Mouse (Mus musculus): Measurements from ENCODE around the gene Pkd1l2. TPM values are rescaled to one million over a fixed set of nuclear protein-coding genes. Genes with fewer than 3 reads are reported as not detected.

Gene Pkd1l2
- 0.09 and 0.16 TPM in 2 replicates for polyA plus RNA-seq (2012; rRNA removed)

DNA sequence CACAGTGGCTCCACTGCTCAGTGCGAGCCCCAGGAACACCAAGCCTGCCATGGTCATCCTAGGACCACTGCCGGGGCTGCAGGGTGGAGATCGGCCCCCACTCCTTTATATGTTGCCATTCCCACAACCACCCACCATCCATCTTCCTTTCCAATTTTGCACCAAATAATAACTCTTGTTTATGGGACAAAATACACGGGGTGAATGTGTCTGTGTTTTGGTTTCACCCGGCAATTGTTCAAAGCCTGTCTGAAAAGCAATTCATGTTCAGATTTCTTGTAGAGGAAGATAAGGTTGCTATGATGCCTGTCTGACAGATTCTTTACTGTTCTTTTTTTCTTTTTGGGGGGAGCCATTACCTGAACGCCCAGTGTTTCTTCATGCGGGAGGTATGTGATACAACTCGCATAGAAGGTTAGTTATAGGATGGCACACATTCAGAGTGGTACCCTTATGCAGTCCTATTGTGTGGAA is at the start of gene Pkd1l2:
Pkd1l2 (minus strand) TSS at position 51 of the 474 bp plus-strand sequence.
- Histone ChIP-seq H3K4me3 (ENCODE audit: control insufficient read depth, insufficient read depth, low read length) (no peak within 1 kb of the TSS), H3K27me3 (ENCODE audit: control insufficient read depth, insufficient read depth, low read length) (no peaks in the 10 kb centered on the region), H3K27ac (ENCODE audit: control insufficient read depth, insufficient read depth, low read length) (no peak within 1 kb of the TSS), H3K36me3 (ENCODE audit: control insufficient read depth, insufficient read depth, low read length) (no peaks in the 10 kb centered on the region), H3K4me1 (replicated peaks; ENCODE audit: control insufficient read depth, insufficient read depth, low read length) (no peaks in the 10 kb centered on the region)
- TF ChIP-seq CTCF (IDR thresholded peaks at IDR 0.05; ENCODE audit: borderline replicate concordance, control insufficient read depth, extremely low read depth, insufficient read depth, low read length, poor library complexity) (no peak), POLR2A (IDR thresholded peaks at IDR 0.05; ENCODE audit: control insufficient read depth, extremely low read depth, insufficient read depth, low read length, poor library complexity) (no peak)
- 78% methylated on average over 8 of the region's 8 CpGs for WGBS
- DNase-seq, result no peak

DNA sequence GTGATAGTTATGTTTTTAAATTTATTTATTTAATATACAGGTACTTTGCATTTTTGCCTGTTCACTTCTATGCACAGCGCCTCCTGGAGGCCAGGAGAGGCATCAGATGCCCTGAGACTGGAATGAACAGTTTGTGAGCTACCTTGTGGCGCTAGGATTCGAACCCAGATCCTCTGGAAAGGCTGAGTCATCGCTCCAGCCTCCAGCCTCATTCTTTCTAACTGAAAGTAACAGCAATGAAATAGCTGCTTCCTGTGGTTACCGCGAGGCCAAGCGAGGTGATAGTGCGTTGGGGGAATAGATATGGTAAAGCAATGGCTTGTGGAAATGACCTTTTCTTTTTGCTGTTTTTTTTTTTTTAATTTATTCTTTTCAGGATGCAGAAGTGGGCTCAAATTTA is 44.8 kb upstream of the Pkd1l2 start:
- no peaks in the 10 kb centered on the region for H3K36me3 ChIP-seq (ENCODE audit: control insufficient read depth, insufficient read depth, low read length)
- no peaks in the 10 kb centered on the region for H3K4me1 ChIP-seq (replicated peaks; ENCODE audit: control insufficient read depth, insufficient read depth, low read length)
- H3K27me3 ChIP-seq (ENCODE audit: control insufficient read depth, insufficient read depth, low read length), result no peaks in the 10 kb centered on the region
- no peak overlapping the region for H3K27ac ChIP-seq (ENCODE audit: control insufficient read depth, insufficient read depth, low read length)
- DNase-seq, result no peak
- H3K4me3 ChIP-seq (ENCODE audit: control insufficient read depth, insufficient read depth, low read length), result no peak overlapping the region
- 61% methylated on average over 8 of the region's 8 CpGs for WGBS
- TF ChIP-seq POLR2A (IDR thresholded peaks at IDR 0.05; ENCODE audit: control insufficient read depth, extremely low read depth, insufficient read depth, low read length, poor library complexity), result no peak
- TF ChIP-seq CTCF (IDR thresholded peaks at IDR 0.05; ENCODE audit: borderline replicate concordance, control insufficient read depth, extremely low read depth, insufficient read depth, low read length, poor library complexity), result peak; percentile 23; the same call in 1 of the 2 replicates

DNA sequence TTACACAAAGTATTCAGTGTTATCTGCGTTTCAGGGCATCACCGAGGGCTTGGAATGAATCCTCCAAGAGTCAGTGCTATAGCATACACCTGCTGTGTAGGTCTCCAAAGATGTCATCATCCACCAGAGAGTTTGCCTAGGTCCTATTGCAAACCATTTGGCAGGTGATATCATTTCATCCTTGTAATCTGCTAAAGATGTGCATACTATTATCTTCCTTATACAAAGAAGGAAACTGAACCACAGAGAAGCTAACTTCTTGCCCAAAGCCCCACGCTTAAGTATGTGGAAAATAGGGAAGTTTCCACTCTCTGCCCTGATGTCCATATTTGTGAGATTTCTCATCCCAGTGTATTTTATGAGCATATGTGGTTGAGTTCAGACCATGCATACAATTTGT is 44.2 kb upstream of the Pkd1l2 start:
- WGBS, result 89% methylated on average over 3 of the region's 3 CpGs

DNA sequence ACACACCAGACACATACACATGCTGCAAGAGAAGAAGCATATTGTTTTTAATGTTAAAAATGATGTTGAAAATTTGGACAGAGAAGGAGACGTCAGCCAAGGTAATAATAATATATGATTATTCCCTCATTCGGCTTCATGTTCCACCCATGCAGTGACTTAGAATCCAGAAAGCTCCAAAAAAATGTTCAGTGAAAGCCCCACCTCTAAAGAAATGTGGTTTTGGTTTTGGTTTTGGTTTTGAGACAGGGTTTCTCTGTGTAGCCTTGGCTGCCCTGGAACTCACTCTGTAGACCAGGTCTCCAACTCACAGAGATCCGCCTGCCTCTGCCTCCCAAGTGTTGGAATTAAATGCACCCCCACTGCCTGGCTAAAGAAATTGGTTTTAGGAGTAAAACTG is 43.6 kb upstream of the Pkd1l2 start:
- H3K27me3 ChIP-seq (ENCODE audit: control insufficient read depth, insufficient read depth, low read length), result no peaks in the 10 kb centered on the region
- no peak overlapping the region for H3K4me3 ChIP-seq (ENCODE audit: control insufficient read depth, insufficient read depth, low read length)
- DNase-seq, result no peak
- WGBS, result 86% methylated on average over 3 of the region's 3 CpGs
- H3K36me3 ChIP-seq (ENCODE audit: control insufficient read depth, insufficient read depth, low read length), result no peaks in the 10 kb centered on the region
- TF ChIP-seq CTCF (IDR thresholded peaks at IDR 0.05; ENCODE audit: borderline replicate concordance, control insufficient read depth, extremely low read depth, insufficient read depth, low read length, poor library complexity) (no peak), POLR2A (IDR thresholded peaks at IDR 0.05; ENCODE audit: control insufficient read depth, extremely low read depth, insufficient read depth, low read length, poor library complexity) (no peak)
- no peak overlapping the region for H3K27ac ChIP-seq (ENCODE audit: control insufficient read depth, insufficient read depth, low read length)
- H3K4me1 ChIP-seq (replicated peaks; ENCODE audit: control insufficient read depth, insufficient read depth, low read length), result no peaks in the 10 kb centered on the region

More for the DNA sequence above, 44.2 kb upstream of the Pkd1l2 start:
- Histone ChIP-seq H3K27ac (ENCODE audit: control insufficient read depth, insufficient read depth, low read length) (no peak overlapping the region), H3K27me3 (ENCODE audit: control insufficient read depth, insufficient read depth, low read length) (no peaks in the 10 kb centered on the region), H3K4me3 (ENCODE audit: control insufficient read depth, insufficient read depth, low read length) (no peak overlapping the region), H3K36me3 (ENCODE audit: control insufficient read depth, insufficient read depth, low read length) (no peaks in the 10 kb centered on the region), H3K4me1 (replicated peaks; ENCODE audit: control insufficient read depth, insufficient read depth, low read length) (no peaks in the 10 kb centered on the region)
- no peak for DNase-seq
- TF ChIP-seq POLR2A (IDR thresholded peaks at IDR 0.05; ENCODE audit: control insufficient read depth, extremely low read depth, insufficient read depth, low read length, poor library complexity), result no peak
- TF ChIP-seq CTCF (IDR thresholded peaks at IDR 0.05; ENCODE audit: borderline replicate concordance, control insufficient read depth, extremely low read depth, insufficient read depth, low read length, poor library complexity), result no peak

DNA sequence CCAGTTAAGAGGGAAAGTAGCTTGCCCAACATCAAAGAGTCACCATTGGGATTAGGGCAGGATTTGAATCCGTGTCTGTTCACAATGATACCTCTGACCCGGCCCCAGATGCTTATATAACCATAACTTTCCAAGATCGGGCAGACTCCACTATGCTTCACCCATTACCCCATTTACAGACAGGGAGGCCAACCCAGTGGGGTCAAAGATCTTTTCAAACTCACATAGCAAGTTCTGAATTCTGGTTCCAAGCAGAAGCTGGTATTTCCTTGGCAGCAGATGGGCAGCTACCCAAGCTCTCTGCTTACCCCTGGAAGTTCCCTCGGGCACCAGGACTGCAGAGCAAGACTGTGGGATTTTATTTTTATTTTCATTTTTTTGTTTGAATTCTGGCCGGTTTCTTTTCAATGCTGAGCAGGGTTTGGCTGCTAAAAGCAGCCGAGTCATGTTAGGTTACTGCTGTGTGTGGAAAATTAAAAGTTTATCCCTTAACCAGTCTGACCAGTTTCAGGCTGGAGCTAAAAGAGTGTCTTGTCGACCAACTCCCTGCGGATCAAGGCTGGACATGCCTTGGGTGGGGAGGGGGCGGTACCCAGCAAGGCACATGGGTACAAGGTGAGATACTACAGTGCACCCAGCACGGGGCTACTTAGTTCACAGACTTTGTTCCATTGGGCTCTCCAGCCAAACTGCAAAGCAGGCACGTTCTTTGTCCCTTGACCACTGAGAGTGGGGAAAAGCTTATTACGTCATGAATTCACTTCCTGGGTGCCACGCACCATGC is 41.8 kb upstream of the Pkd1l2 start:
- 84% methylated on average over 13 of the region's 13 CpGs for WGBS
- Histone ChIP-seq H3K36me3 (ENCODE audit: control insufficient read depth, insufficient read depth, low read length) (no peaks in the 10 kb centered on the region), H3K27ac (ENCODE audit: control insufficient read depth, insufficient read depth, low read length) (no peak overlapping the region), H3K4me1 (replicated peaks; ENCODE audit: control insufficient read depth, insufficient read depth, low read length) (no peaks in the 10 kb centered on the region), H3K4me3 (ENCODE audit: control insufficient read depth, insufficient read depth, low read length) (no peak overlapping the region), H3K27me3 (ENCODE audit: control insufficient read depth, insufficient read depth, low read length) (no peaks in the 10 kb centered on the region)
- no peak for DNase-seq
- TF ChIP-seq CTCF (IDR thresholded peaks at IDR 0.05; ENCODE audit: borderline replicate concordance, control insufficient read depth, extremely low read depth, insufficient read depth, low read length, poor library complexity), result no peak
- TF ChIP-seq POLR2A (IDR thresholded peaks at IDR 0.05; ENCODE audit: control insufficient read depth, extremely low read depth, insufficient read depth, low read length, poor library complexity), result no peak

DNA sequence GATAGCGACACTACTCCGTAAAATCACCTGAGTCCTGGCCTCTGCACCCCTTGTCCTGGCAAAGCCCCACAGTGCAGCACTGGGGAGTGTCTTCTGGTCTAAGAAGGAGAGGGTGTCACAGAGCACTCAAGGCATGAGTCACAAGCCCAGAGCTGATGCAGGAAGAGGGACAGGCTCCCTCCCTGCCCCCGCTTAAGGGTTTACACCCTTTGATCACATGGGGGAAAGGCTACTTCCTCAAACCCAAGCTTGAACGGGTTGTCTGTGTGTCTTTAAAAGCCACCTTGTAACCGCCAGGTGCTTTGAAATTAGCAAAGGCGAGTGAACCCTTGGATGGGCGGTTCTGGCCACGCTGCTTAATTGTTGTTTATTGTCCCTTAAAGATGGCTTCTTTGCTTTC is 39.0 kb upstream of the Pkd1l2 start:
- TF ChIP-seq CTCF (IDR thresholded peaks at IDR 0.05; ENCODE audit: borderline replicate concordance, control insufficient read depth, extremely low read depth, insufficient read depth, low read length, poor library complexity) (no peak), POLR2A (IDR thresholded peaks at IDR 0.05; ENCODE audit: control insufficient read depth, extremely low read depth, insufficient read depth, low read length, poor library complexity) (no peak)
- Histone ChIP-seq H3K27ac (ENCODE audit: control insufficient read depth, insufficient read depth, low read length) (no peak overlapping the region), H3K4me1 (replicated peaks; ENCODE audit: control insufficient read depth, insufficient read depth, low read length) (no peaks in the 10 kb centered on the region), H3K4me3 (ENCODE audit: control insufficient read depth, insufficient read depth, low read length) (no peak overlapping the region), H3K27me3 (ENCODE audit: control insufficient read depth, insufficient read depth, low read length) (no peaks in the 10 kb centered on the region), H3K36me3 (ENCODE audit: control insufficient read depth, insufficient read depth, low read length) (no peaks in the 10 kb centered on the region)
- WGBS, result 54% methylated on average over 8 of the region's 8 CpGs
- DNase-seq, result no peak
